Mouse (Mus musculus): ENCODE data around the gene Syt7.

DNA sequence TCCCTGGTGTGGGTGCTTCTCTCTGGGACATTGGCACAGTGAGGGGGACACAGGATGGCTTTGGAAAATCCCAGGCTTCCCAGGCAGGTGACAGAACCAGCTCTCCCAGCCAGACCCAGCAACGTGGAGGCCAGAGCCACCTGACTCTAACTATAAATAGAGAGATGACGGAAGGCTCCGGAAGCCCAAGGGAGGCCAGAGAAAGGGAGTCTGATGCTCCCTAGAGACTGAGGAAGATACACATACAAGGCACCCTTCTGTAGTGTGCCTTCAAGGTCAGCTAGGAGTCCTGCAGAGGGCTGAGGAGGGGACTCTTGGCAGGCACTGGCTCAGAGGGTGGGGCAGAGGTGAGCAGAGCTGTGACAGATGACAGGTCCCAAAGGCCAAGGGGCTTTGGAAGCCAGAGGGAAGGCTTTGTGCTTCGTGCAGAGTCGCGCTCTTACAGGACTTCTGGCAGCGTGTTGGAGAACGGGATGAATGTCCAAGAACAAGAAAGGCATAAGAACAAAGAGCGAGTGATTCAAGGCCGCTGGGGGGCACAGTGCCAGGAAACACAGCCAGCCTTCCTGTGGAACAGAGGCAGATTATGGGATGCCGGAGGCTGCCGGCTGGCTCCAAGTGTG, 47.0 kb upstream of the Syt7 start:
- no peak for TF ChIP-seq POLR2A (IDR thresholded peaks at IDR 0.05; ENCODE audit: borderline replicate concordance, control insufficient read depth, low read depth, low read length)
- no peak for TF ChIP-seq CTCF (IDR thresholded peaks at IDR 0.05; ENCODE audit: control insufficient read depth, insufficient read depth, low read length)

All from bone marrow, adult 2 months (tissue).